Mouse (Mus musculus) stomach, postnatal 0 days (tissue): Measurements from ENCODE around the gene Spire2.

ENCODE experiments used
- CTCF ChIP-seq: IDR thresholded peaks from 2 replicates; pipeline ENCODE4 v1.5.1; 2016; ENCODE audit warnings: antibody characterized with exemption, low read depth, mild to moderate bottlenecking, moderate library complexity
- EP300 ChIP-seq: optimal IDR thresholded peaks from 2 replicates; pipeline ENCODE3; 2016; ENCODE audit warnings: antibody characterized with exemption

- no peak for TF ChIP-seq CTCF
- no peak for TF ChIP-seq EP300
Measured at GRCm38 (mm10) chr8:123410049-123410587, 77.6 kb downstream of the Spire2 start.
